Mouse (Mus musculus): Measurements from ENCODE around the gene Armcx1.
"Not testable (repeated sequence)": the region's sequence is repeated elsewhere in the genome, so short reads cannot be mapped to it uniquely, and the experiment has no call there.

Armcx1 gene

DNA sequence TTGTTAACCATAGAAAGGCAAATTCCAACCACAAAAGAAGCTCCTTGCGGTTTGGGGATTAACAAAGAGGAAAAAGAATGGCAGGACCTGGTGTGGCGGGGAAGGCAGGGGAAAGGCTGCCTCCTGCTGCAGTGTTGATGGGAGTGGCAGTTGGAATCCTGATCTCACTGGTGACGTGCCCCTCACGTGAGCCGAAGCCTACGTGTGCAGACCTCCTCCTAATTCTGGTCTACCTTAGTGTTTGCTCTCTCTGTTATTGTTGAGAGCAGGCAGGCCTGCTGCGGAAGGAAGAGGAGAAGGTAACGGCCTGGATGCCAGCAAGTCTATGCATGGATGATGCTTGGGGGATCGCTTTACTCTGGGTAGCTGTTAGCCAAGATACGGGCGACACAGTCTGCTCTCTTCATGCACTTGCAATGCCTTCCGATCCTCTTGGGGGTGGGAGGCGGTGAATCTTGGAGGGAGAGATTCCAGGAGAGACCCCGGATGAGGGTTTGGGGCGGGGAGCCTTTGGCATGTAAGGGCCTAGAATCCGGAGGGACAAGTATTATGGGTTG is at the start of gene Armcx1:
Gene Armcx1, plus strand, starts transcription at position 212 of the 557 bp plus-strand sequence.
- peak; percentile 61 for DNase-seq (ENCODE audit: low read depth, low spot score)

DNA sequence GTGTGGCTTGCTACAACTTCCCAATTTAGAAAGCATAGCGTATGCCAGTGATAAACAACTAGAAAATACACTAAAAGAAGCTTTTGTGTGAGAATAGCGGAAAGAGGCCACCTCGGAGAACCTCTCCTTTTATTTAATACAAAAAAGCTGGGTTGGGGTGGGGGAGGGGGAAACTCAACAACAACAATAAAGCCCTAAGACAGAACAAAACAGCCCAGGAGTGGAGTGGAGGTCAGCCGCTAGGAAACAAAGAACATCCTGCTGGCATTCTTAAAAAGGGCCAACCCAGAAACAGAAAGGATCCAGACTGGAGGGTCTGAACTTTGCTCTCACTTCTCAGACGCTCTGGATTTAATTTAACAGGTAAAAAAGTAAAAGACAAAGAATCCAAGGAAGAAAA is 42.7 kb upstream of the Armcx1 start:
- no peak for DNase-seq (ENCODE audit: low read depth, low spot score)

DNA sequence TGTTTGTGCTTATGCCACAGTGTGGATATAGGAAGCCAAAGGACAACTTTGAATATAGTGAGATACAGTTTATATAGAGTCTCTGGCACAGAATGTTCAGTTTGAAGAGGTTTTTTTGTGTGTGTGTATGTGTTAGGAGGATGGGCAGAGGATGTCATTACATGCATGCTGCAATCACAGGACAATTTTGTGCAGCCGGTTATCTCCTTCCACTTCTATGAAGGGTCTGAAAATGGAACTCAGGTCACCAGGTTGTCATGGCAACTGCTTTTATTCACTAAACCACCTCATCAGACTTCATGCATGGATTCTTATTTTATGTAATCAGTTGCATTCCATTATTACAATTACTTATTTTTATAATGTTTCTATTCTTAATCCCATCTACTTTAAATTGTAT is 41.8 kb upstream of the Armcx1 start:
- no peak for DNase-seq (ENCODE audit: low read depth, low spot score)

GRCm38 (mm10) chrX:134684936-134685335 is 32.8 kb upstream of the Armcx1 start:
- no peak for DNase-seq (ENCODE audit: low read depth, low spot score)

GRCm38 (mm10) chrX:134686267-134686666 is 31.5 kb upstream of the Armcx1 start, which contains the start of gene Armcx4:
Gene Armcx4 (plus strand): TSS chrX:134686519.
- peak; percentile 68 for DNase-seq (ENCODE audit: low read depth, low spot score)

GRCm38 (mm10) chrX:134686739-134687171 is 31.0 kb upstream of the Armcx1 start:
- DNase-seq (ENCODE audit: low read depth, low spot score) = no peak

- DNase-seq (ENCODE audit: low read depth, low spot score) = no peak
Observed at GRCm38 (mm10) chrX:134689676-134690075, 28.1 kb upstream of the Armcx1 start.

DNA sequence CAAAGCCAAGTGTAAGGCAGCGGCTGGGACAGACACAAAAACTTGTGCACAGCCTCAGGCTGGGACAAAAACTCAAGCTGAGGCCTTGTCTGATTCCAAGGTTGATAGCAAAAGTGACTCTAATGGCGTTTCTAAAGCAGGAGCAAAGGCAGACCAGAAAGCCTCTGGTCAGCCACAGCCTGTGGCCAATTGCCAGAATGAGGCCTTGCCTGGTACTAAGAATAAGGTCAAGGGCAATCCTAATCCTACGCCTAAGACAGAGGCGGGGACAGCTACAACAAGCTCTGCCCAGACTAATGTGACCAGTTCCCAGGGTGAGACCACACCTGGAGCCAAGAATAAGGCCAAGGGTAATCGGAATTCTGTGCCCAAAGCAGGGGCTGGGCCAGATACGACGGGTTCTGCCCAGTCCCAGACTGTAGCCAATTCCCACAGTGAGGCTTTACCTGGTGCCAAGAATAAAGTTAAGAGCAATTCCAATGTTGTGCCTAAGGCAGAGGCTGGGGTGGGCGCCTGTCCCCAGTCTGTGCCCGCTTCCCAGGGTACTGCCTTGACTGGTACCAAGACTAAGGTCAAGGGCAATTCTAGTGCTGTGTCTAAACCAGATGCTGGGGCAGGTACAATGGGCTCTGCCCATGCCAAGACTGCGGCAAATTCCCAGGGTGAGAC is 26.8 kb upstream of the Armcx1 start:
- DNase-seq (ENCODE audit: low read depth, low spot score) = no peak

DNA sequence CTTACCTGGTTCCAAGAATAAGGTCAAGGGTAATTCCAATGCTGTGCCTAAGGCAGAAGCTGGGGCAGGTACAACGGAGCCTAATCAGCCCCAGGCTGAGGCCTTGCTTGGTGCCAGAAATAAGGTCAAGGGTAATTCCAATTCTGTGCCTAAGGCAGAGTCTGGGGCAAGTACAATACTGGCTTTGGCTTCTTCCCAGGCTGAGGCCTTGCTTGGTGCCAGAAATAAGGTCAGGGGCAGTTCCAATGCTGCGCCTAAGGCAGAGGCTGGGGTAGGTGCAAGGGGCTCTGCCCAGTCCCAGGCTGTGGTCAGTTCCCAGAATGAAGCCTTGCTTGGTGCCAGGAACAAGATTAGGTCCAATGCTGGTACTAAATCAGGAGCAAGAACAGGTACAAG is 26.2 kb upstream of the Armcx1 start:
- no peak for DNase-seq (ENCODE audit: low read depth, low spot score)

GRCm38 (mm10) chrX:134716863-134717262 is 900 bp upstream of the Armcx1 start:
- no peak for DNase-seq (ENCODE audit: low read depth, low spot score)

- peak; percentile 40 for DNase-seq (ENCODE audit: low read depth, low spot score)
Observed at GRCm38 (mm10) chrX:134718524-134718923, 761 bp downstream of the Armcx1 start.

- DNase-seq (ENCODE audit: low read depth, low spot score) = not testable (repeated sequence)
Observed at GRCm38 (mm10) chrX:134723762-134724161, 6.0 kb downstream of the Armcx1 start.

DNA sequence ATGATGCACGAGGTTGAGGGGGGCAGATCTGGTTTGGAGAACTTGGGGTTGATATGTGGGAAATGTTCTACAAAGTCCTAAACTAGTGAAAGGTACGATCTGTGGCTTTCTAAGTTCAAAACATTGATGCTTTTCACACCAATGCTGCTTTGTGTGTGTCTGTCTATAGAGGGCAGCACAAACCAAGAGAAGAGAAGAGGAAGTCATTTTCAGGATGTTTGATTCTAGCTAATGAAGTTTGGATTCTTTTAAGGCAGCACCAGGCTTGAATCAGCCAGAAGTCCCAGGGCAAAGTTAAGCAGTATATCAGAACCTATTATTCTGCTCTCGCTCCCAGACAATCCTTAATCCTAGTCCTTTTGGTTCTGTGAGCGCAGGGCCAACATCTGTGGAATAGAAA is 12.0 kb downstream of the Armcx1 start:
- no peak for DNase-seq (ENCODE audit: low read depth, low spot score)

DNA sequence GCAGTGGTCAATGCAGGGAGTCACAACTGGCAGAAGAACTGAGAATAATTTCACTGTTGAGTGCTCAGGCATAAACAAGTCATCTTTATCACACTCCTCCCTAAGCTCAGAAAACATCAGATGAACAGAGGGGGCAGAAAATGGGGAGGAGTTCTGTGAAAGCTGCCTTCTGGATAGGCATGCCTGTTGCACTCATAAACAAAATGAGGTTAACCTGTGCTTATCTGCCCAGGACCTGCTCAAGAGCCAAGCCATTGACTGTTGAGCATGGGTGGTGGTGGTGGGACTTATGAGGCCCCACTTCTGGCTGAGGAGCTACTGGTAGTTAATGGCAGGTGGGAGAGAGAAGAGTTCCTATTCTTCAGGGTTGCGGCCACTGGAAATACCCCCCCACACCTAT is 20.0 kb downstream of the Armcx1 start:
- DNase-seq (ENCODE audit: low read depth, low spot score) = no peak

DNA sequence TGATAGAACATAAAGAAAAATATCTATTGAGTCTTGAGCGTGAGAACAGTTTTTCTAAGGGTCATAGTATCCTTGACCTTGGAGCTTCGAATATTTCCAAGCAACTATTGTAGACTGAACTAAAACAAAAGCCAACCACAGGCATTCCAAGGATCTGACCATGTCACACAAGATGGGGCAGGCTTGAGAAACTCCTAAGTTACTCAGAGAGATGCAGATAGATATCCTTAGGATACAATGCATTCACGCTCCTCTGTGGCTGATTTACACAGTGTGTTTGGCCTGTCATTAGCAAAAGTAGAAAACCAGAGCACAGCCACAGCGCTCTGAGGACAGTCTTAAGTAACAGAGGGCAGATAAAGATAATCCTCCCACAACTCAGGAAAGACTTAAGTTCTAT is 21.4 kb downstream of the Armcx1 start:
- no peak for DNase-seq (ENCODE audit: low read depth, low spot score)

GRCm38 (mm10) chrX:134741862-134742261 is 24.1 kb downstream of the Armcx1 start:
- no peak for DNase-seq (ENCODE audit: low read depth, low spot score)

DNA sequence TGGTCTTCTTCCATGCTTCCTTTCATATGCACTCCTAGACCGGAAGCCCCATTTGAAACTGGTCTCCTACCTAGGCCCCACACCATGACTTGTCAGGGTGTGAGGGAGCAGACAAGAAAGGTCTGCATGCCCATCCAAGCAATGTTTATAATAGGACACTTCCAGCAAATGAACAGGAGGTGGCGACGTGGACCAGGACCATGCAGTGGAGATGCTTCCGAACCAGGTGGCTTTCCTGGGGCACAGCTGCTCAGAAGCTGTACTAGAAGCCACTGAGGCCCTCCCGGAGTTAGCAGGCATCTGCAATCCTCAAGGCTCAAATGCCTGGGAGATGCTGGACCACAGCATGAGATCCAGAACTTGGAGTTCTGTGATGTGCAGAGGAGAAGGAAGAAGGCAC is 28.7 kb downstream of the Armcx1 start:
- DNase-seq (ENCODE audit: low read depth, low spot score) = no peak

DNA sequence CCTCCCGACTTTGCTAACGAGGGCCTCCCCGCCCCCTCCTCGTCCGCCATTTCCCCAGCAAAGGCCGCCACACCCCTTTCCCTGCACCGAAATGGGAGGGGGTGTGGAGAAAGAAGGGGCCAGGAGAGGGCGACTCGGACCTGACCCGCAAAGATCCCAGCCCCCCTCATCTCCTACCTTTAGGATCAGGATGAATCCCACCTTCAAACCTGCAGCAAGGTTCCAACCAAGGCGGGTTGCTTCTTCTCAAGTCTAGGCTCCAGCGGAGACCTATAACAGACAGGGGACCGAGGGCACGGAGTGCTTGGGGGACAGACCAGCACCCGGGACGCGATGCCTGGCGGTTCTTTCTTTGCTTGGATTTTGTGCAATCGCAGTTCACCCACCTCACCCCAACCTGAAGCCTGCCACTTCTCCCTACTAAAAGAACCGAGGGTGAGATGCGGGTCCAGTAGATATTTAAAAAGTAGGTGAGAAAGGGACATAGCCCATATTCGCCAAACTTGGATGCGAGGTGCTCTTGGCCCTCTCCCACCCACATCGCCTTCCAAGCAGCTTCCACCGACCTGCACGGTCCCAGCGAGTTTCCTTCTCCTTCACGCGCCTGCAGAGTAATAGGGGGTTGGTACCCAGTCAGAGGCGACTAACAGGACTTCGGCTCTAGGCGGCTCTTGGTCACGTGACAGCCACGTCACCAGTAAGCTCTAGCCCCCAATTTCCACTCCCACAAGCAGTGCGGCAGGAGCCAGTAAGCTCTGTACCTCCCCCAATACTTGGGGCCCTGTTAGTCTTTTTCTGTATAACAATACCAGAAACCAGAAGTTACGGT is 33.2 kb downstream of the Armcx1 start, which contains the start of gene Armcx6:
Gene Armcx6, minus strand, starts transcription at position 654 of the 829 bp plus-strand sequence.
- peak; percentile 57 for DNase-seq (ENCODE audit: low read depth, low spot score)

DNA sequence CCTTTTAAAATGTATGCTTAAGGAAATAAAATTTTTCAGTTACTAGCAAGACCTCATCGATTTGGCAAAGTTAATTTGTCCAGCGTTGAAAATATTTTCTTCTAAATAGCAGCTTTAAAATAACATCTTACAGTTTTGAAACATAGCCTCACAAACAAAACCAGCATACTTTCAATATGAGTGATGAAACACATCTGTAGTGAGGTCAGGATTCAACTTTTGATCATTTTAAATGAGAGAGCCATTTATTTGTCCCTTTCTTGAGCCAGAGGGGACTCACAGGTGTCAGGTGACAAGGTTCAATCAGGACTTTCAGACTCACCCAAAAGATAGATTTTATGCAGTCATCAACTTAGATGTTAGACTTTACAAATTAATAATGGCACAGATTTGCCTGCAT is 34.1 kb downstream of the Armcx1 start:
- DNase-seq (ENCODE audit: low read depth, low spot score) = no peak

GRCm38 (mm10) chrX:134752584-134752983 is 34.8 kb downstream of the Armcx1 start:
- DNase-seq (ENCODE audit: low read depth, low spot score) = no peak

- DNase-seq (ENCODE audit: low read depth, low spot score) = no peak
Observed at GRCm38 (mm10) chrX:134756434-134757292, 38.9 kb downstream of the Armcx1 start, which contains the start of gene Armcx3. Gene Armcx3 (plus strand): TSS chrX:134756595.
